Mouse (Mus musculus): ENCODE results near the gene Ikzf4.

DNA sequence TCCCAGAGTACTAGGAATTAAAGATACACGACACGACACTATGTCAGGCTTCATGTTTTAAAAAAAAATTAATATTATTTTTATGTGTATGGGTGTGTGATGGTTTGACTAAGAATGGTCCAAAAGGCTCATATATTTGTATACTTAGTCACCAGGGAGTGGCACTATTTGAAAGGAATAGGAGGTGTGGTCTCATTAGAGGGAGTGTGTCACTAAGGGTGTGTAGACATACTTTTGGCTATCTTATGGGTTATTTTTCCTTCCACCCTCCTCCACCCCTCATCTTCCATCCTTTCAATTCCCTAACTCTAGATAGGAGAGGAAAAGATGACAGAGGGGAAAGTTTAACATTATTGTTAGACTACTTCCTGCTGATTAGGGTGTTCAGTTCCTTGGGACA lies 20.0 kb upstream of the Ikzf4 start:
- TF ChIP-seq POLR2A (IDR thresholded peaks at IDR 0.05; ENCODE audit: control insufficient read depth in 1 of 2, insufficient read depth in 1 of 2, low read depth in 1 of 2, low read length in 2 of 2, poor library complexity in 1 of 2) (no peak), POLR2AphosphoS2 (IDR thresholded peaks at IDR 0.05; ENCODE audit: low read length) (no peak), CTCF (IDR thresholded peaks at IDR 0.05 in 2 of 3, conservative IDR thresholded peaks at IDR 0.05 in 1 of 3; ENCODE audit: control insufficient read depth in 1 of 3, insufficient read depth in 1 of 3, low read depth in 2 of 3, low read length in 3 of 3, poor library complexity in 1 of 3, severe bottlenecking in 1 of 3) (no peak)
